Mouse (Mus musculus) CH12.LX (cell line): ENCODE measurements at regions not wholly inside any gene's neighbourhood (a gene's known extent, or its start where the extent isn't known, plus 50 kb on each side); places are given as distances from the start of the nearest gene placed in this dataset.

Source experiments
- DNase-seq: peaks from one replicate; pipeline ENCODE4 v3.0.0-alpha.2; 2013; ENCODE audit errors: extremely low read depth
- H3K27ac ChIP-seq: 2 replicates; pipeline ENCODE4 v1.5.1; 2012; ENCODE audit warnings: low read depth, mild to moderate bottlenecking, control low read depth, moderate library complexity; ENCODE audit not compliant: insufficient read depth
- H3K27me3 ChIP-seq: replicated peaks from 2 replicates; pipeline ENCODE3; 2012; ENCODE audit warnings: inconsistent platforms
- H3K36me3 ChIP-seq, 2 experiments: replicated peaks in 1 of 2; 2 replicates each; pipeline versions ENCODE3 to v1.6.1; 2012; ENCODE audit warnings: inconsistent platforms in 1 of 2, low read length in 1 of 2, mild to moderate bottlenecking in 1 of 2, mixed read lengths in 1 of 2, moderate library complexity in 1 of 2; ENCODE audit not compliant: control insufficient read depth in 1 of 2, insufficient read depth in 1 of 2
- H3K4me1 ChIP-seq, 2 experiments: 2 replicates each; pipeline ENCODE4 v1.6.1; 2012; ENCODE audit warnings: inconsistent platforms in 1 of 2, moderate library complexity in 1 of 2; ENCODE audit not compliant: insufficient read depth in 2 of 2, control insufficient read depth in 1 of 2
- H3K4me2 ChIP-seq: 2 replicates; pipeline ENCODE4 v1.6.1; 2012; ENCODE audit warnings: low read depth, mild to moderate bottlenecking, control low read depth; ENCODE audit not compliant: poor library complexity, insufficient read depth, severe bottlenecking
- H3K4me3 ChIP-seq, 3 experiments: fragments of 150-350 bp in 1 of 3; sonication (generic) in 1 of 3; replicated peaks in 1 of 3; 2 replicates each; pipeline versions ENCODE3 to v1.5.1; 2011 to 2012; ENCODE audit warnings: low read depth in 2 of 3, low read length in 2 of 3, mild to moderate bottlenecking in 2 of 3, moderate library complexity in 2 of 3, control low read depth in 1 of 3, improper control_type of control experiment in 1 of 3, inconsistent platforms in 1 of 3, mixed read lengths in 1 of 3; ENCODE audit not compliant: poor library complexity in 1 of 3
- H3K79me2 ChIP-seq: replicated peaks from 2 replicates; pipeline ENCODE4 v1.6.1; 2012; ENCODE audit warnings: mild to moderate bottlenecking, moderate library complexity; ENCODE audit not compliant: control insufficient read depth, poor library complexity, insufficient read depth, severe bottlenecking; ENCODE audit errors: extremely low read depth
- H3K9ac ChIP-seq: 2 replicates; pipeline ENCODE4 v1.6.1; 2012; ENCODE audit warnings: low read depth, mild to moderate bottlenecking, control low read depth, moderate library complexity; ENCODE audit not compliant: insufficient read depth
- H3K9me3 ChIP-seq: replicated peaks from 2 replicates; pipeline ENCODE3; 2012; ENCODE audit warnings: low read length, inconsistent platforms, mixed read lengths
- BHLHE40 ChIP-seq: IDR thresholded peaks from 2 replicates; pipeline ENCODE4 v1.6.1; 2011; ENCODE audit warnings: mild to moderate bottlenecking, low read depth, low read length, improper control_type of control experiment
- E2F4 ChIP-seq: IDR thresholded peaks from 2 replicates; pipeline ENCODE4 v1.6.1; 2011; ENCODE audit warnings: low read depth, low read length, improper control_type of control experiment; ENCODE audit not compliant: insufficient replicate concordance
- ETS1 ChIP-seq: conservative IDR thresholded peaks from 2 replicates; pipeline ENCODE4 v1.6.1; 2012; ENCODE audit warnings: low read depth, mild to moderate bottlenecking, inconsistent platforms, low read length, improper control_type of control experiment, moderate library complexity
- GABPA ChIP-seq: IDR thresholded peaks from 2 replicates; pipeline ENCODE4 v1.6.1; 2012; ENCODE audit warnings: low read depth, low read length, improper control_type of control experiment, inconsistent platforms; ENCODE audit not compliant: insufficient replicate concordance
- IRF4 ChIP-seq: IDR thresholded peaks from 2 replicates; pipeline ENCODE4 v1.6.1; 2014; ENCODE audit warnings: low read depth, mild to moderate bottlenecking, inconsistent platforms, low read length, improper control_type of control experiment
- JUN ChIP-seq: IDR thresholded peaks from 2 replicates; pipeline ENCODE4 v1.6.1; 2011; ENCODE audit warnings: low read depth, mild to moderate bottlenecking, low read length, improper control_type of control experiment, moderate library complexity; ENCODE audit not compliant: insufficient read depth
- MXI1 ChIP-seq: IDR thresholded peaks from 2 replicates; pipeline ENCODE4 v1.6.1; 2011; ENCODE audit warnings: mild to moderate bottlenecking, low read depth, low read length, improper control_type of control experiment
- MYC ChIP-seq: IDR thresholded peaks from 2 replicates; pipeline ENCODE4 v1.6.1; 2011; ENCODE audit warnings: low read depth, mild to moderate bottlenecking, improper control_type of control experiment, low read length
- NELFE ChIP-seq: IDR thresholded peaks from 2 replicates; pipeline ENCODE4 v1.6.1; 2011; ENCODE audit warnings: low read depth, low read length, improper control_type of control experiment
- NRF1 ChIP-seq: IDR thresholded peaks from 2 replicates; pipeline ENCODE4 v1.6.1; 2014; ENCODE audit warnings: low read depth, mild to moderate bottlenecking, inconsistent platforms, low read length, improper control_type of control experiment, moderate library complexity
- PAX5 ChIP-seq: IDR thresholded peaks from 2 replicates; pipeline ENCODE4 v1.6.1; 2012; ENCODE audit warnings: low read length, inconsistent platforms, mixed read lengths
- RAD21 ChIP-seq: IDR thresholded peaks from 2 replicates; pipeline ENCODE4 v1.6.1; 2011; ENCODE audit warnings: low read depth, mild to moderate bottlenecking, low read length, improper control_type of control experiment, moderate library complexity
- SIN3A ChIP-seq: IDR thresholded peaks from 2 replicates; pipeline ENCODE4 v1.6.1; 2012; ENCODE audit warnings: low read length, improper control_type of control experiment, inconsistent platforms
- TCF12 ChIP-seq: IDR thresholded peaks from 2 replicates; pipeline ENCODE4 v1.6.1; 2014; ENCODE audit warnings: low read depth, mild to moderate bottlenecking, inconsistent platforms, low read length, improper control_type of control experiment
- UBTF ChIP-seq: IDR thresholded peaks from 2 replicates; pipeline ENCODE4 v1.6.1; 2012; ENCODE audit warnings: low read depth, mild to moderate bottlenecking, inconsistent platforms, low read length, improper control_type of control experiment, moderate library complexity
- USF1 ChIP-seq: IDR thresholded peaks from 2 replicates; pipeline ENCODE4 v1.6.1; 2014; ENCODE audit warnings: low read depth, mild to moderate bottlenecking, inconsistent platforms, low read length, improper control_type of control experiment
- ZC3H11A ChIP-seq: IDR thresholded peaks from 2 replicates; pipeline ENCODE4 v1.6.1; 2012; ENCODE audit warnings: low read depth, mild to moderate bottlenecking, inconsistent platforms, low read length, improper control_type of control experiment
- ZKSCAN1 ChIP-seq: IDR thresholded peaks from 2 replicates; pipeline ENCODE4 v1.6.1; 2012; ENCODE audit warnings: low read depth, inconsistent platforms, low read length, improper control_type of control experiment, borderline replicate concordance
- ZMIZ1 ChIP-seq: IDR thresholded peaks from 2 replicates; pipeline ENCODE4 v1.6.1; 2012; ENCODE audit warnings: low read depth, mild to moderate bottlenecking, inconsistent platforms, low read length, improper control_type of control experiment
- ZNF384 ChIP-seq: IDR thresholded peaks from 2 replicates; pipeline ENCODE4 v1.6.1; 2012; ENCODE audit warnings: low read depth, low read length, improper control_type of control experiment, inconsistent platforms
- dilution Hi-C: fragments of 300-500 bp; cut with MboI; formaldehyde crosslinking; loops from 2 replicates; pipeline ENCODE4 v1.14.3; 2020; ENCODE audit warnings: low sequenced_read_pairs; ENCODE audit not compliant: extremely low pct_unique_long_range_greater_than_20kb, extremely low pct_ligation_motif_present
- in situ Hi-C: fragments of 300-500 bp; cut with MboI; formaldehyde crosslinking; loops from 3 replicates; pipeline ENCODE4 v1.14.3; 2019; ENCODE audit warnings: low sequenced_read_pairs, low pct_ligation_motif_present, low pct_unique_long_range_greater_than_20kb, mixed read lengths

GRCm38 (mm10) chr8:44418003-44418402 is 517.2 kb upstream of the Fat1 start:
- Histone ChIP-seq H3K4me2 (no peak overlapping the region), H3K9me3 (peaks cover 47% of the 10 kb centered on the region), H3K36me3 (no peaks in the 10 kb centered on the region), H3K4me1 (no peaks in the 10 kb centered on the region), H3K27me3 (no peaks in the 10 kb centered on the region), H3K79me2 (no peaks in the 10 kb centered on the region), H3K27ac (no peak overlapping the region), H3K9ac (no peak overlapping the region), H3K4me3 (no peak overlapping the region)
- dilution Hi-C loops (no loop called here), in situ Hi-C loops (no loop called here)
- no peak for DNase-seq
- TF ChIP-seq UBTF = no peak
- TF ChIP-seq TCF12 = no peak
- no peak for TF ChIP-seq ZNF384
- no peak for TF ChIP-seq E2F4
- no peak for TF ChIP-seq ZMIZ1
- TF ChIP-seq GABPA = no peak
- TF ChIP-seq RAD21 = no peak
- TF ChIP-seq JUN = no peak
- no peak for TF ChIP-seq ZKSCAN1
- TF ChIP-seq BHLHE40 = no peak

DNA sequence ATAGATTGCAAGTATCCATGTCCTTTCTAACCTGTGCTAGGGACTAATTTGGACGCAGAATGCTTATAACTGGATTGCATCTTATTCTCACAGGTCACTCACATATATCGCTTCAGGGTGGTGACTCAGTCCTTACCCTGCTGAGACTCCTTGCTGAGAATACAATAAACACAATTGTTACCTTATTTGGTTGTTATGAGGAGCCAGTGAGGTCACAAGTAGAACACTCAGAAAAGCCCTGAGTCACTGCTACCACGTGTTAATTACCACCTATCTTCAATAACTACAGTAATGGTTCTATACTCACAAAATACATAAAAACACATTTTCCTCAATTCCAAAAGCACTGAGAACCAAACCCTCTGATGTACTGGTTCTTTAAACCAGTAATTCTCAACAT is 479.8 kb upstream of the Fat1 start:
- TF ChIP-seq ETS1 = no peak
- TF ChIP-seq UBTF = no peak
- no peak overlapping the region for H3K27ac ChIP-seq
- no peak overlapping the region for H3K9ac ChIP-seq
- peaks cover 56% of the 10 kb centered on the region for H3K9me3 ChIP-seq
- in situ Hi-C loops (no loop called here), dilution Hi-C loops (no loop called here)
- H3K4me3 ChIP-seq = no peak overlapping the region
- H3K4me2 ChIP-seq = no peak overlapping the region
- no peaks in the 10 kb centered on the region for H3K27me3 ChIP-seq
- H3K4me1 ChIP-seq = no peaks in the 10 kb centered on the region
- DNase-seq = no peak
- no peaks in the 10 kb centered on the region for H3K36me3 ChIP-seq
- no peaks in the 10 kb centered on the region for H3K79me2 ChIP-seq

GRCm38 (mm10) chr8:44456336-44456735 is 478.9 kb upstream of the Fat1 start:
- Histone ChIP-seq H3K36me3 (no peaks in the 10 kb centered on the region), H3K27me3 (no peaks in the 10 kb centered on the region), H3K4me3 (no peak overlapping the region), H3K4me1 (no peaks in the 10 kb centered on the region), H3K27ac (no peak overlapping the region), H3K4me2 (no peak overlapping the region), H3K79me2 (no peaks in the 10 kb centered on the region), H3K9ac (no peak overlapping the region), H3K9me3 (peaks cover 59% of the 10 kb centered on the region)
- DNase-seq = no peak
- dilution Hi-C loops (no loop called here), in situ Hi-C loops (no loop called here)
- TF ChIP-seq BHLHE40 = no peak
- no peak for TF ChIP-seq JUN
- TF ChIP-seq MYC = no peak
- no peak for TF ChIP-seq ZC3H11A
- TF ChIP-seq MXI1 = no peak
- TF ChIP-seq RAD21 = no peak
- TF ChIP-seq PAX5 = no peak
- no peak for TF ChIP-seq UBTF
- no peak for TF ChIP-seq SIN3A
- TF ChIP-seq ETS1 = no peak
- TF ChIP-seq ZMIZ1 = no peak
- TF ChIP-seq ZKSCAN1 = no peak
- TF ChIP-seq IRF4 = no peak
- no peak for TF ChIP-seq USF1
- TF ChIP-seq NELFE = no peak
- TF ChIP-seq ZNF384 = no peak
- no peak for TF ChIP-seq NRF1
